Mouse (Mus musculus) spleen, embryonic (tissue): ENCODE results near the gene Rgs2.

Experiments used
- CTCF ChIA-PET: fragments of 350-600 bp; sonication (Branson Sonifier 250); formaldehyde crosslinking; loops from one replicate; lab custom pipeline; 2022; lab: Charles Lee

Rgs2 gene

GRCm38 (mm10) chr1:143988756-143989155, 15.2 kb downstream of the Rgs2 start:
- CTCF ChIA-PET, result no interaction called here

GRCm38 (mm10) chr1:143984988-143985625, 18.9 kb downstream of the Rgs2 start:
- CTCF ChIA-PET, result no interaction called here

- CTCF ChIA-PET, result no interaction called here
Observed at GRCm38 (mm10) chr1:143982765-143983312, 21.1 kb downstream of the Rgs2 start.

- CTCF ChIA-PET, result no interaction called here
Observed at GRCm38 (mm10) chr1:143982085-143982764, 21.7 kb downstream of the Rgs2 start.

GRCm38 (mm10) chr1:143980811-143981210, 23.1 kb downstream of the Rgs2 start:
- CTCF ChIA-PET, result no interaction called here

- CTCF ChIA-PET, result interaction anchor here (1.2 kb wide), 1 partner anchor 16 kb away, joined by 5 read pairs; no protein-coding TSS in a partner anchor
Observed at GRCm38 (mm10) chr1:143974637-143975036, 29.3 kb downstream of the Rgs2 start.

- CTCF ChIA-PET, result no interaction called here
Observed at GRCm38 (mm10) chr1:143962301-143962700, 41.7 kb downstream of the Rgs2 start.

- CTCF ChIA-PET, result interaction anchor here (0.6 kb wide), 1 partner anchor 21 kb away, joined by 3 read pairs; no protein-coding TSS in a partner anchor
Observed at GRCm38 (mm10) chr1:143960340-143960739, 43.6 kb downstream of the Rgs2 start.

GRCm38 (mm10) chr1:143956090-143956489, 47.9 kb downstream of the Rgs2 start:
- CTCF ChIA-PET, result no interaction called here

GRCm38 (mm10) chr1:143952841-143953240, 51.1 kb downstream of the Rgs2 start:
- CTCF ChIA-PET, result no interaction called here
